Mouse (Mus musculus): ENCODE data around the gene Trp53tg5. TPM values are rescaled to one million over a fixed set of nuclear protein-coding genes. Genes with fewer than 3 reads are reported as not detected.

Gene Trp53tg5
- polyA plus RNA-seq, 1 experiment from 2014 or later = not detected

GRCm38 (mm10) chr2:164422675-164423393 is 50.7 kb downstream of the Trp53tg5 start:
- DNase-seq (ENCODE audit: low spot score) = no peak
- Histone ChIP-seq H3K36me3 (replicated peaks) (peaks cover 23% of the 10 kb centered on the region), H3K27me3 (replicated peaks; ENCODE audit: low read depth, poor library complexity, severe bottlenecking) (0 out of 2 replicates have a peak, but pooled peaks cover 12% of the 10 kb centered on the region), H3K27ac (replicated peaks) (no peak overlapping the region), H3K4me3 (no peak overlapping the region), H3K9me3 (no peaks in the 10 kb centered on the region), H3K4me1 (peaks cover 27% of the 10 kb centered on the region)
- WGBS = 91% methylated on average over 15 of the region's 15 CpGs

GRCm38 (mm10) chr2:164421979-164422378 is 51.5 kb downstream of the Trp53tg5 start:
- no peak overlapping the region for H3K4me3 ChIP-seq
- 0 out of 2 replicates have a peak, but pooled peaks cover 8% of the 10 kb centered on the region for H3K27me3 ChIP-seq (replicated peaks; ENCODE audit: low read depth, poor library complexity, severe bottlenecking)
- no peaks in the 10 kb centered on the region for H3K9me3 ChIP-seq
- whole genome bisulfite sequencing = 83% methylated on average over 8 of the region's 8 CpGs
- no peak overlapping the region for H3K27ac ChIP-seq (replicated peaks)
- peaks cover 21% of the 10 kb centered on the region for H3K36me3 ChIP-seq (replicated peaks)
- peaks cover 27% of the 10 kb centered on the region for H3K4me1 ChIP-seq
- DNase-seq (ENCODE audit: low spot score) = no peak

- no peak for DNase-seq (ENCODE audit: low spot score)
- 89% methylated on average over 7 of the region's 7 CpGs for WGBS
- H3K36me3 ChIP-seq (replicated peaks) = peaks cover 21% of the 10 kb centered on the region
- no peak overlapping the region for H3K27ac ChIP-seq (replicated peaks)
- H3K4me3 ChIP-seq = no peak overlapping the region
- peaks cover 26% of the 10 kb centered on the region for H3K4me1 ChIP-seq
- 0 out of 2 replicates have a peak, but pooled peaks cover 4% of the 10 kb centered on the region for H3K27me3 ChIP-seq (replicated peaks; ENCODE audit: low read depth, poor library complexity, severe bottlenecking)
- no peaks in the 10 kb centered on the region for H3K9me3 ChIP-seq
These were observed 52.2 kb downstream of the Trp53tg5 start for GRCm38 (mm10) chr2:164421306-164421705.

Other genes with a start within 250 kb of the Trp53tg5 start
- not detected in 2 replicates for gene Svs2, start 235.3 kb downstream of the Trp53tg5 start, polyA plus RNA-seq (2016; fragmentation: Nextera tagmentation; extraction: Ambion mirVana)
- gene Svs3b, start 217.1 kb downstream of the Trp53tg5 start, polyA plus RNA-seq (2016; fragmentation: Nextera tagmentation; extraction: Ambion mirVana) = not detected in 2 replicates
- gene Svs4, start 195.3 kb downstream of the Trp53tg5 start, polyA plus RNA-seq (2016; fragmentation: Nextera tagmentation; extraction: Ambion mirVana) = not detected in 2 replicates
- not detected in 2 replicates for gene Svs3a, start 184.5 kb downstream of the Trp53tg5 start, polyA plus RNA-seq (2016; fragmentation: Nextera tagmentation; extraction: Ambion mirVana)
- not detected in 2 replicates for gene Svs6, start 157.0 kb downstream of the Trp53tg5 start, polyA plus RNA-seq (2016; fragmentation: Nextera tagmentation; extraction: Ambion mirVana)
- gene Svs5, start 141.0 kb downstream of the Trp53tg5 start, polyA plus RNA-seq (2016; fragmentation: Nextera tagmentation; extraction: Ambion mirVana) = not detected in 2 replicates
- 0.46 TPM in 1 of 2 replicates, not detected in the other for gene Slpi, start 84.6 kb downstream of the Trp53tg5 start, polyA plus RNA-seq (2016; fragmentation: Nextera tagmentation; extraction: Ambion mirVana)
- gene Rbpjl, start 70.6 kb downstream of the Trp53tg5 start, polyA plus RNA-seq (2016; fragmentation: Nextera tagmentation; extraction: Ambion mirVana) = not detected in 2 replicates
- 0.23 and 0.85 TPM in 2 replicates for gene Matn4, start 68.6 kb downstream of the Trp53tg5 start, polyA plus RNA-seq (2016; fragmentation: Nextera tagmentation; extraction: Ambion mirVana)
- gene Sdc4, start 29.8 kb downstream of the Trp53tg5 start, polyA plus RNA-seq (2016; fragmentation: Nextera tagmentation; extraction: Ambion mirVana) = 25.5 and 26.0 TPM in 2 replicates
- 52.5 and 53.1 TPM in 2 replicates for gene Sys1, start 16.8 kb downstream of the Trp53tg5 start, polyA plus RNA-seq (2016; fragmentation: Nextera tagmentation; extraction: Ambion mirVana)
- 3.1 and 3.2 TPM in 2 replicates for gene Gm20458, start 12.8 kb downstream of the Trp53tg5 start, polyA plus RNA-seq (2016; fragmentation: Nextera tagmentation; extraction: Ambion mirVana)
- gene Dbndd2, start 12.4 kb upstream of the Trp53tg5 start, polyA plus RNA-seq (2016; fragmentation: Nextera tagmentation; extraction: Ambion mirVana) = 1.8 TPM in 2 replicates
- 34.8 and 38.1 TPM in 2 replicates for gene Pigt, start 23.8 kb upstream of the Trp53tg5 start, polyA plus RNA-seq (2016; fragmentation: Nextera tagmentation; extraction: Ambion mirVana)
- 59.8 and 62.7 TPM in 2 replicates for gene Wfdc2, start 88.7 kb upstream of the Trp53tg5 start, polyA plus RNA-seq (2016; fragmentation: Nextera tagmentation; extraction: Ambion mirVana)
- not detected in 2 replicates for gene Spint3, start 99.7 kb upstream of the Trp53tg5 start, polyA plus RNA-seq (2016; fragmentation: Nextera tagmentation; extraction: Ambion mirVana)
- gene Wfdc6a, start 111.7 kb upstream of the Trp53tg5 start, polyA plus RNA-seq (2016; fragmentation: Nextera tagmentation; extraction: Ambion mirVana) = not detected in 2 replicates
- gene Eppin, start 119.9 kb upstream of the Trp53tg5 start, polyA plus RNA-seq (2016; fragmentation: Nextera tagmentation; extraction: Ambion mirVana) = not detected in 2 replicates
- not detected in 2 replicates for gene Wfdc6b, start 139.8 kb upstream of the Trp53tg5 start, polyA plus RNA-seq (2016; fragmentation: Nextera tagmentation; extraction: Ambion mirVana)
- gene Wfdc8, start 139.9 kb upstream of the Trp53tg5 start, polyA plus RNA-seq (2016; fragmentation: Nextera tagmentation; extraction: Ambion mirVana) = not detected in 2 replicates
- not detected in 2 replicates for gene Wfdc16, start 165.1 kb upstream of the Trp53tg5 start, polyA plus RNA-seq (2016; fragmentation: Nextera tagmentation; extraction: Ambion mirVana)
- gene Wfdc10, start 182.3 kb upstream of the Trp53tg5 start, polyA plus RNA-seq (2016; fragmentation: Nextera tagmentation; extraction: Ambion mirVana) = not detected in 2 replicates
- not detected in 2 replicates for gene Wfdc9, start 182.9 kb upstream of the Trp53tg5 start, polyA plus RNA-seq (2016; fragmentation: Nextera tagmentation; extraction: Ambion mirVana)
- gene Wfdc11, start 200.4 kb upstream of the Trp53tg5 start, polyA plus RNA-seq (2016; fragmentation: Nextera tagmentation; extraction: Ambion mirVana) = not detected in 2 replicates
- 0.14 TPM in 1 of 2 replicates, not detected in the other for gene Wfdc13, start 211.4 kb upstream of the Trp53tg5 start, polyA plus RNA-seq (2016; fragmentation: Nextera tagmentation; extraction: Ambion mirVana)
- not detected in 2 replicates for gene Spint4, start 224.8 kb upstream of the Trp53tg5 start, polyA plus RNA-seq (2016; fragmentation: Nextera tagmentation; extraction: Ambion mirVana)
- not detected in 2 replicates for gene Spint5, start 241.6 kb upstream of the Trp53tg5 start, polyA plus RNA-seq (2016; fragmentation: Nextera tagmentation; extraction: Ambion mirVana)